Mouse (Mus musculus) kidney, postnatal 25 days (tissue): Measurements from ENCODE around the gene Apela.

Experiments
- DNase-seq, 2 experiments: peaks; one replicate each; pipeline ENCODE4 v3.0.0; 2021; ENCODE audit warnings: mixed read lengths in 2 of 2

The Apela gene

GRCm38 (mm10) chr8:65018423-65018822, 18.7 kb downstream of the Apela start, which contains the start of the genes Trim61 and Trim60:
Gene Trim61 (minus strand): TSS chr8:65018523.
Gene Trim60 (minus strand): TSS chr8:65018584.
- DNase-seq: no peak

GRCm38 (mm10) chr8:65007616-65008015, 29.5 kb downstream of the Apela start:
- DNase-seq: peak in 1 of 2 experiments; percentile 42

GRCm38 (mm10) chr8:64998806-64999365, 38.2 kb downstream of the Apela start:
- DNase-seq: no peak

- DNase-seq: peak in 1 of 2 experiments; percentile 2
Measured at GRCm38 (mm10) chr8:64987731-64988130, 49.4 kb downstream of the Apela start, which contains the start of gene Trim75. Gene Trim75 (minus strand): TSS chr8:64987831.

- DNase-seq: peak in 1 of 2 experiments; percentile 29
Measured at GRCm38 (mm10) chr8:64983150-64983897, 53.8 kb downstream of the Apela start.
